Comparison of ENCODE assay signal across 1 mouse cellular context in the genomic region with DNA sequence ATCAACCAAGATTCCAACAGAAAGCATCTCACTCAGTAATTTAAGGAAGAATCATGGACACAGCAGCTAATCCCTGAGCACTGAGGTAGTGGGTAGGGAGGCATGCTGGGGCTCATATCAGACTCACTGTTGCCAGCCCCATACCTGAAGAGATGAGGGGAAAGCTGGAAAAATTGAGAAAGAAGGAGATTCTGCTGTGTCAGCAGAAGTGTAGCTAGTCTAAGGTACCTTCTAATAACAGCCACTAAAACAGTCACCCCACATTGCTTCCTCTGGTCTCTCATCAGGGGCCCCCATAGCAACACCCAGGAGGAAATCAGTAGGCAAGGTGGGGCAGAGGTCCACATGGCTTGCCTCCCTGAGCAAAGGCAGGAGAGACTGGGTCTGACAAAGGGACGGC.
TF ChIP-seq lines count a peak whose summit lies in the region.

No protein-coding gene starts in this region.

TF ChIP-seq in CH12.LX, 34 proteins besides CTCF, POLR2A, EP300 and RAD21 (continued from another document):
- TF ChIP-seq HCFC1 (IDR thresholded peaks at IDR 0.05; ENCODE audit: low read depth, low read length) = no peak
- no peak for TF ChIP-seq ZNF384 (IDR thresholded peaks at IDR 0.05; ENCODE audit: low read depth, low read length)
- TF ChIP-seq E2F4 (IDR thresholded peaks at IDR 0.05; ENCODE audit: insufficient replicate concordance, low read depth, low read length) = no peak
